Mouse (Mus musculus): ENCODE data around the gene 4930503E14Rik. TPM values are rescaled to one million over a fixed set of nuclear protein-coding genes. Genes with fewer than 3 reads are reported as not detected.

4930503E14Rik gene
- polyA plus RNA-seq (2015; fragmentation: Nextera tagmentation; extraction: Ambion mirVana) = not detected in 2 replicates

DNA sequence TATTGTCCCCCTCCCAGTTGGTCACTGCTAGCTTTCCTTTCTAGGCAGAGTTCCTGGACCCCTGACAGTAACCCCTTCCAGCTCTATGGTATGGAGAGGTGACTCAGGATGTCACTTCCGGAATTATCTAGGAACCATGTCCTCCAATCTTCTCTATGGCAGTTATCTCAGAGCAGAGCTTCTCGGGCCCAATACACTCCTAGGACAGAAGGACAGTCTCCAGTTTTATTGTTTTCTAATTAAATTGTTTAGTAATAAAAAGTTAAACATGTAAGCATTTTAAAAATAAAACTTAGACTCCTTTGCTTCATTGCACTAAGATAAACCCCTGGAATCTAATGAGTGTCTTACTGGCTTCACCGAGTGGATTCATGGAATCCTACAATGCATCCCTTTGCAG is at the start of gene 4930503E14Rik:
Gene 4930503E14Rik, minus strand, starts transcription at position 101 of the 400 bp plus-strand sequence.

DNA sequence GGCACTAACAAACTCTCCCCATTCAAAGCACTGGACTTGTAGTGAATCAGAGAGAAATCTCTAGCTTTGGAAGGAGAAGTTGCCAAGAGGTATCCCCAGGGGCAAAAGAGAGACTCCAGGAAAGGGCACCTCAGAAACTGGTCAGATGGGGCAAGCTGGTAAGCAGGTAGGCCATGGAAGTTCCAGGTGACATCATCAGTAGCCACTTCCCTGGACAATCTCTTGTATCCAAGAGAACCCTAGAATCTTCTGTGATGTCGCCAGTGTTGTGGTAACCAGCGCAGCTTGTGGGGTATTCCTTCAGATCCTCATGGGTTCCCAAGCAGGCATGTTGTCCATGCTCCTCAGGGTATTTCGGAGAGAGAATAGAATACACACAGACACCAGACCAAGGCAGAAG is 15.7 kb downstream of the 4930503E14Rik start, which contains the start of gene Gm8212:
Gene Gm8212, plus strand, starts transcription at position 301 of the 400 bp plus-strand sequence.

DNA sequence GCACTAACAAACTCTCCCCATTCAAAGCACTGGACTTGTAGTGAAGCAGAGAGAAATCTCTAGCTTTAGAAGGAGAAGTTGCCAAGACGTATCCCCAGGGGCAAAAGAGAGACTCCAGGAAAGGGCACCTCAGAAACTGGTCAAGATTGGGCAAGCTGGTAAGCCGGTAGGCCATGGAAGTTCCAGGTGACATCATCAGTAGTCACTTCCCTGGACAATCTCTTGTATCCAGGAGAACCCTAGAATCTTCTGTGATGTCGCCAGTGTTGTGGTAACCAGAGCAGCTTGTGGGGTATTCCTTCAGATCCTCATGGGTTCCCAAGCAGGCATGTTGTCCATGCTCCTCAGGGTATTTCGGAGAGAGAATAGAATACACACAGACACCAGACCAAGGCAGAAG is 89.5 kb downstream of the 4930503E14Rik start, which contains the start of gene Gm3327:
Gene Gm3327, plus strand, starts transcription at position 301 of the 400 bp plus-strand sequence.

Other genes starting within 250 kb of the 4930503E14Rik start
- gene Ang6, start 211.0 kb downstream of the 4930503E14Rik start, polyA plus RNA-seq (2015; fragmentation: Nextera tagmentation; extraction: Ambion mirVana) = not detected in 2 replicates
- gene Ear2, start 110.6 kb downstream of the 4930503E14Rik start, polyA plus RNA-seq (2015; fragmentation: Nextera tagmentation; extraction: Ambion mirVana) = 0.23 TPM in 1 of 2 replicates, not detected in the other
- not detected in 2 replicates for gene Gm3327, start 89.4 kb downstream of the 4930503E14Rik start, polyA plus RNA-seq (2015; fragmentation: Nextera tagmentation; extraction: Ambion mirVana)
- not detected in 2 replicates for gene Gm8212, start 15.6 kb downstream of the 4930503E14Rik start, polyA plus RNA-seq (2015; fragmentation: Nextera tagmentation; extraction: Ambion mirVana)
- gene Gm8220, start 72.3 kb upstream of the 4930503E14Rik start, polyA plus RNA-seq (2015; fragmentation: Nextera tagmentation; extraction: Ambion mirVana) = not detected in 2 replicates
- not detected in 2 replicates for gene Gm5930, start 125.3 kb upstream of the 4930503E14Rik start, polyA plus RNA-seq (2015; fragmentation: Nextera tagmentation; extraction: Ambion mirVana)
- gene Gm8229, start 152.1 kb upstream of the 4930503E14Rik start, polyA plus RNA-seq (2015; fragmentation: Nextera tagmentation; extraction: Ambion mirVana) = not detected in 2 replicates
- not detected in 2 replicates for gene Gm3371, start 197.4 kb upstream of the 4930503E14Rik start, polyA plus RNA-seq (2015; fragmentation: Nextera tagmentation; extraction: Ambion mirVana)
- not detected in 2 replicates for gene Gm8232, start 220.4 kb upstream of the 4930503E14Rik start, polyA plus RNA-seq (2015; fragmentation: Nextera tagmentation; extraction: Ambion mirVana)